Mouse (Mus musculus) heart, postnatal 14 days (tissue): ENCODE results near the gene Mt3. TPM values are rescaled to one million over a fixed set of nuclear protein-coding genes. Genes with fewer than 3 reads are reported as not detected.
"Not testable (repeated sequence)": the region's sequence is repeated elsewhere in the genome, so short reads cannot be mapped to it uniquely, and the experiment has no call there.

Experiments used
- DNase-seq, 2 experiments: peaks; one replicate each; pipeline ENCODE4 v3.0.0; 2021 to 2022
- intact Hi-C: fragments of 180-260 bp; cut with DNase I; formaldehyde crosslinking; loops from one replicate; pipeline ENCODE4 v1.15.1; 2025
- total RNA-seq, 2 experiments: library from RNA; stranded (reverse); gene quantifications; 2 replicates each; pipeline ENCODE4 v1.2.3; 2021

Gene Mt3
- total RNA-seq, 2 experiments from 2014 or later = 4.9 to 5.5 TPM

- intact Hi-C loops = no loop called here
Measured at GRCm38 (mm10) chr8:94148236-94148635, 4.2 kb upstream of the Mt3 start.

GRCm38 (mm10) chr8:94150925-94151324, 1.5 kb upstream of the Mt3 start:
- DNase-seq = no peak
- intact Hi-C loops = no loop called here

More at GRCm38 (mm10) chr8:94148236-94148635, 4.2 kb upstream of the Mt3 start:
- DNase-seq = no peak

DNA sequence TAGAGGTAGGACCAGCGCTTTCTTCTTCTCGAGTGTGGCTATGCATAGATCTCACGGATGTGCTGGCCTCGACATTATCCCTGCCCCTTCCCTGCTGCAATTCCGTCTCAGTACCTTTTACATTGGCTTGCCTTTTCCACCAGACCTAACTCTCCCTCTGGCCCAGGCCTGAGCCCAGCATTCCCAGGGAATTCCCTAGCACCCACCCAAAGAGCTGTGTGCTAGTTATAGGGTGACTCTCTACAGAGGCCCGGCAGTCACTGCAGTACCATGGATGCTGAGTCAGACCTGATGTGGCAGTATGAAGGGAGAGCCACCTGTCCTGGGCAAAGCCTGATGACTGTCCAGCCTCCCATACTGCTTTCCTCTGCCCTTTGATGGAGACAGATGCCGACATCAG, 1.0 kb downstream of the Mt3 start:
- no peak for DNase-seq
- intact Hi-C loops = loop anchor here (2.0 kb wide), 1 partner anchor 51 kb away; no protein-coding TSS in a partner anchor

DNA sequence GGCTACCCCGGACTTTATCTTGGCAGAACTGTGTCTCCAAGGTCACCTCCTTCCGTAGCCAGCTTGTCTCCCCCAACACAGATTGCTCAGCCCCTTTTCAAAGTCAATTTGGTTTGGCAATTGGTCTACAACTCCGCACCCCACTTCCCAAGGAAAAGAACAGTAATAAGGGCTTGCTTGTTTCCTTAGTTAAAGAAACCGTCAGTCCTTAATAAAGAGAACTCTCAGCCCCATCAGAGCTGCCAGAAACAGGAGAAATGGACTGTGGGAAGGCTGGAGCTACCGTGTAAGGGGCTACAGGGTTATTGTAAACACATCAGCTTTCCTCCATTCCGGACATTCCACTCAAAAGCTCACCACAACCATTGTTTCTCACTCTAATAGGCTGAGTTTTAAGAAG, 2.1 kb downstream of the Mt3 start:
- no peak for DNase-seq
- intact Hi-C loops = no loop called here

GRCm38 (mm10) chr8:94156092-94156491, 3.7 kb downstream of the Mt3 start:
- DNase-seq = peak in 1 of 2 experiments; percentile 32

DNA sequence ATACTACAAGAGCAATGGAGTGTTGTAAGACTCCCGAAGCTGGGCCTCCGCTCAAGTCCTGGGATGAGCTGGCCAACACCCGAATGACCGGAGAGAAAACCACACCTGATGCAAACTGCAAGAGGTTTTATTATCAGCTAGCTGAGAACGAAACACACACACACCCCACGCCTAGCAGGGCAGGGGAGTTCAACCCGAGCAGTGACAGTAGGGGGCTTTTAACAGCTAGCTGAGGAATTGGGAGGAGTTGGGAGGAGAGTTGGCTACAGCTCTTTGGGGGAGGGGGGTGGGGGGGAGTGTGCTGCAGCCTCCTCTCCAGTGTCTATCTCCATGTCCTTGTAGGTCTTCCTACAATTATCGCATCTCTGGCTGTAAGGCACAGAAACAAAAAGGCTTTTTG, 13.4 kb downstream of the Mt3 start:
- not testable (repeated sequence) for DNase-seq
- intact Hi-C loops = loop anchor here (2.0 kb wide), 1 partner anchor 21 kb away; no protein-coding TSS in a partner anchor

More at GRCm38 (mm10) chr8:94156092-94156491, 3.7 kb downstream of the Mt3 start:
- intact Hi-C loops = no loop called here

- intact Hi-C loops = loop anchor here (1.0 to 2.0 kb wide), 2 partner anchors 20 to 32 kb away; no protein-coding TSS in a partner anchor
- DNase-seq = peak; percentile 89 to 93
Measured at GRCm38 (mm10) chr8:94167244-94167643, 14.8 kb downstream of the Mt3 start.

DNA sequence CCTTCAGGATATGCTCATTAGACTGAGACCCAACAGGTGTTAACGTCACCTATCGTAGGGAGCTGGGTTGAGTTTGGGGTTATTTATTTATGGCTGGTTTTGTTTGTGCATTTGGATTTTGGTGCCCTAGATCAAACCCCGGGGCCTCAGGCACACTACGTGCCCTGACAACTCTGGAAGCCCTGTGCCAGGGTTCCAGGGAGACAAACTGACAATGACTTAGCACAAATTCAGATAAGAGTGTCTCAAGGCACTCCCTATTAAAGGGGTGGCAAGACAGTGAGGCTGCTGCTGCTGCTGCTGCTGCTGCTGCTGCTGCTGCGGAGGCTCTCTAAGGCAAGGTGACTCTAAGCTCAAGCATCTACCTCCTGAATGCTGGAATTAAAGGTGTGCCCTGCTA, 17.1 kb downstream of the Mt3 start:
- DNase-seq = no peak
- intact Hi-C loops = no loop called here

DNA sequence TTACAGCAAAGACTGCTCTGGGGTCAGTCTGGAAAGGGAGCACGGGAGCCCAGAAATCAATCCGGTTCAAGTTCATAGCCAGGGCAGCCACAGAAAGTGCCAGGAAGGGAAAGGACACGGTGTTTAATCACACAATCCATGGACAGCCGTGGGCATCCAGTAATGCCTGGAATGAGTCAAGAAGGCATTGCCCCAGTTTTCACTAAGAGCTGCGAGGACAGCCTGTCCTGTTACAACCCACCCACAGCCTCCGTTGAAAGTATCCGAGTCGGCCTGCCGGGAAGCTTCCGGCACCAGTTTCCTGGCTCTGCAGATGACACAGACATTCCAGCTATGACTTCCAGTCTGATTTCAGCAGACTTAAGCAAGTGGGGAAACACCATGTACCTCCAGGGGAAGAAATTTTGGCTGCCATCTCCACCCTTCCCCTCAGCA, 18.9 kb downstream of the Mt3 start:
- peak; percentile 40 to 44 for DNase-seq
- intact Hi-C loops = no loop called here

DNA sequence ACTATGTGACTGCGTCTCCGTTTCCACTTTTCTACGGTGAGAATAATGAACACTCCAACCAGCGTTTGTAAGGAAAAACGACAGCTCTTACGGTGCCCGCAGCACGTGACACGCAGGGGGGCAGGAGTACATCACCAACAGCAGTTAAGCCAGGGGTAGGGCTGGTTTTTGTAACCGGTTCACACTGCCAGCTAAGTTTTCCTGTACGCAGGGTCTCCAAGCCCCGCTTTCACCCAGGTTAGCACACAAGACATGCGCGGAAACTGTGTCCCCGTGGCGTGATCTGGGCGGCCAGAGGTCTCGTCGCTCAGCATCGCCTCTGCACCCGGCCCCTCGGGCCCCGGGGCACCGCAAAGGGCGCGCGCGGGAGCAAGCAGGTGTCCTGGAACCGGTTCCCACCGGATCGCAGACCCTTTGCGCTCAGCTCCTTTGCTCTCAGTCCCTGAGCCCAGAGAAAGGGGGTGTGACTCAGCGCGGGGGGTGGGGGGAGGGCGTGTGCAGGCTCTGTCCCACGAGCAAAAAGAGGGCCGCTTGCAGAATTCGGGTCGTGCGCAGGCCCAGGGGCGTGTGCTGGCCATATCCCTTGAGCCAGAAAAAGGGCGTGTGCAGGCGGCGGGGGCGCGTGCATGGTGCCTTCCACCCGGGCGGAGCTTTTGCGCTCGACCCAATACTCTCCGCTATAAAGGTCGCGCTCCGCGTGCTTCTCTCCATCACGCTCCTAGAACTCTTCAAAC, 19.8 kb downstream of the Mt3 start, which contains the start of gene Mt2:
TSS of gene Mt2 (plus strand) at position 590 of the 734 bp plus-strand sequence.
- intact Hi-C loops = no loop called here
- DNase-seq = peak; percentile 73 to 79

- DNase-seq = peak in 1 of 2 experiments; percentile 18
- intact Hi-C loops = no loop called here
Measured at GRCm38 (mm10) chr8:94172809-94173732, 20.7 kb downstream of the Mt3 start.

DNA sequence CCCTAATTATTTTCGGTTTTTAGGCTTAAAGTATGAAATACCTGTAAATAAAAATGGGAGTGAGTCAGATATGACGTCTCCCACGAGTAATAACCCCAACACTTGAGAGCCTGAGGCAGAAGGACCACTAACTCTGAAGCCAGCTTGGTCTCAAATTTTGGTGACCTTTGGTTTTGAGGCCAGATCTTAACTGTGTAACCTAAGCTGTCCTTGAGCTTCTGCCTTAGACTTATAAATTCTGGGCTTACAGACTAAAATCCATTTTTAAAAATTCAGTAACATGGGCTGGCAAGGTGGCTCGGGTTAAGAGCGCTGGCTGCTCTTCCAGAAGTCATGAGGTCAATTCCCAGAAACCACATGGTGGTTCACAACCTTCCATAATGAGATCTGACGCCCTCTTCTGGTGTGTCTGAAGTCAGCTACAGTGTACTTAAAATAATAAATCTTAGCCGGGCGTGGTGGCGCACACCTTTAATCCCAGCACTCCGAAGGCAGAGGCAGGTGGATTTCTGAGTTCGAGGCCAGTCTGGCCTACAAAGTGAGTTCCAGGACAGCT, 21.5 kb downstream of the Mt3 start:
- no peak for DNase-seq
- intact Hi-C loops = no loop called here

GRCm38 (mm10) chr8:94174619-94175213, 22.3 kb downstream of the Mt3 start:
- intact Hi-C loops = no loop called here
- DNase-seq = no peak

- DNase-seq = no peak
- intact Hi-C loops = no loop called here
Measured at GRCm38 (mm10) chr8:94177716-94178390, 25.4 kb downstream of the Mt3 start.

DNA sequence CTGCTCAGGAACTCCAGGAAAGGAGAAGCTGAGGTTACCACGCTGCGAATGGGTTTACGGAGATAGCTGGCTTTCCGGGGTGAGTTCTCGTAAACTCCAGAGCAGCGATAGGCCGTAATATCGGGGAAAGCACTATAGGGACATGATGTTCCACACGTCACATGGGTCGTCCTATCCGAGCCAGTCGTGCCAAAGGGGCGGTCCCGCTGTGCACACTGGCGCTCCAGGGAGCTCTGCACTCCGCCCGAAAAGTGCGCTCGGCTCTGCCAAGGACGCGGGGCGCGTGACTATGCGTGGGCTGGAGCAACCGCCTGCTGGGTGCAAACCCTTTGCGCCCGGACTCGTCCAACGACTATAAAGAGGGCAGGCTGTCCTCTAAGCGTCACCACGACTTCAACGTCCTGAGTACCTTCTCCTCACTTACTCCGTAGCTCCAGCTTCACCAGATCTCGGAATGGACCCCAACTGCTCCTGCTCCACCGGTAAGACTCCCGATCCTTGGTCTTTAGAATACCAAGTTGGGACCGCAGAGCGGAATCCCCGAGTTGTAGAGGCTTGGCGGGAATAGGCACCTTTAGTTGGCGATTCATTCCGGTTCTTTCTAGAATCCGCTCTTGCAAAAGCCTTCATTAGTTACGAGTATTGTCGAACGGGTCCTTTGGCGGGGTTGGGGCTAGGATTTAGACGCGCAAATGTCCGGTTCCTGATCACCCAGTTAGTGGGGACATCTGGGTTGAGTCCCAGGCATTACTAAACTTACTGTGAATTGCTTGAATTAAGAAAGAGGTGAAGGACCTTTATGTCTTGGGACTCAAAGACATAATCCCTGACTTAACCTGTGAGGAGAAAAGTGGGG, 26.7 kb downstream of the Mt3 start, which contains the start of gene Mt1:
TSS of gene Mt1 (plus strand) at position 226 of the 856 bp plus-strand sequence.
- intact Hi-C loops = no loop called here
- DNase-seq = peak; percentile 89 to 91

GRCm38 (mm10) chr8:94179713-94180560, 27.5 kb downstream of the Mt3 start:
- peak; percentile 31 to 35 for DNase-seq
- intact Hi-C loops = no loop called here

- DNase-seq = no peak
- intact Hi-C loops = no loop called here
Measured at GRCm38 (mm10) chr8:94180561-94180908, 28.1 kb downstream of the Mt3 start.
